Mouse (Mus musculus) limb, embryonic 14.5 days (tissue): Measurements from ENCODE around the gene F5. TPM values are rescaled to one million over a fixed set of nuclear protein-coding genes. Genes with fewer than 3 reads are reported as not detected.
"Not testable (repeated sequence)": the region's sequence is repeated elsewhere in the genome, so short reads cannot be mapped to it uniquely, and the experiment has no call there.

Source experiments
- ATAC-seq: fragments of 200-750 bp; cut with Nextera tagmentation; 2 replicates; pipeline ENCODE4 v1.8.0; 2017; ENCODE audit warnings: low read depth, moderate number of reproducible peaks, moderate TSS enrichment; ENCODE audit not compliant: low FRiP score
- DNase-seq: peaks from one replicate; pipeline ENCODE4 v3.0.0-alpha.2; 2015; ENCODE audit warnings: low spot score
- H3K27ac ChIP-seq: fragments of 300-500 bp; sonication (generic); replicated peaks from 2 replicates; pipeline ENCODE4 v1.5.1; 2014; ENCODE audit warnings: low read depth, mild to moderate bottlenecking, low read length, moderate library complexity, mixed read lengths
- H3K27me3 ChIP-seq: fragments of 300-500 bp; sonication (generic); 2 replicates; pipeline ENCODE4 v1.6.1; 2014; ENCODE audit warnings: low read length, mixed read lengths; ENCODE audit not compliant: control insufficient read depth, insufficient read depth
- H3K36me3 ChIP-seq: fragments of 300-500 bp; sonication (generic); 2 replicates; pipeline ENCODE4 v1.6.1; 2014; ENCODE audit warnings: mild to moderate bottlenecking, low read length, moderate library complexity, mixed read lengths; ENCODE audit not compliant: control insufficient read depth, insufficient read depth
- H3K4me1 ChIP-seq: fragments of 300-500 bp; sonication (generic); 2 replicates; pipeline ENCODE4 v1.6.1; 2014; ENCODE audit warnings: antibody characterized with exemption, low read length, mixed read lengths; ENCODE audit not compliant: control insufficient read depth, insufficient read depth
- H3K4me2 ChIP-seq: fragments of 300-500 bp; sonication (generic); replicated peaks from 2 replicates; pipeline ENCODE4 v1.6.1; 2014; ENCODE audit warnings: low read depth, mild to moderate bottlenecking, low read length, moderate library complexity; ENCODE audit not compliant: severe bottlenecking
- H3K4me3 ChIP-seq: fragments of 300-500 bp; sonication (generic); replicated peaks from 2 replicates; pipeline ENCODE4 v1.5.1; 2014; ENCODE audit warnings: low read length
- H3K9ac ChIP-seq: fragments of 300-500 bp; sonication (generic); 2 replicates; pipeline ENCODE4 v1.6.1; 2014; ENCODE audit warnings: mild to moderate bottlenecking, low read depth, low read length, moderate library complexity; ENCODE audit not compliant: severe bottlenecking
- H3K9me3 ChIP-seq: fragments of 300-500 bp; sonication (generic); 2 replicates; pipeline ENCODE4 v1.6.1; 2016; ENCODE audit warnings: low read length; ENCODE audit not compliant: control insufficient read depth
- POLR2A ChIP-seq: fragments of 200-500 bp; IDR thresholded peaks from 2 replicates; pipeline ENCODE4 v1.8.0; 2012; ENCODE audit warnings: inconsistent platforms, mild to moderate bottlenecking, moderate library complexity, borderline replicate concordance; ENCODE audit not compliant: insufficient read depth, insufficient read length; ENCODE audit errors: extremely low read depth
- WGBS: fragments of 180-500 bp; shearing (Covaris S2); extraction: QIAGEN DNeasy Blood & Tissue Kit; methylation state at CpG from one replicate; pipeline ENCODE4 v1.1.7; 2014; 5-methylcytosine and 5-hydroxymethylcytosine counted together
- polyA plus RNA-seq, 2 experiments: library from polyadenylated mRNA; depleted of rRNA in 1 of 2; stranded (reverse) in 1 of 2; unstranded in 1 of 2; fragments of >200 nt; fragmentation: Nextera tagmentation in 1 of 2; extraction: Ambion mirVana in 1 of 2; gene quantifications; 2 replicates each; pipeline versions ENCODE4 v1.2.1 to v1.2.3; 2012 to 2014

The F5 gene
- polyA plus RNA-seq, 2 experiments, result 0.34 to 0.39 TPM

- ATAC-seq, result no peak
- Histone ChIP-seq H3K9me3 (no peaks in the 10 kb centered on the region), H3K4me1 (no peaks in the 10 kb centered on the region), H3K36me3 (no peaks in the 10 kb centered on the region), H3K27me3 (no peaks in the 10 kb centered on the region), H3K4me3 (no peak overlapping the region), H3K4me2 (no peak overlapping the region), H3K9ac (no peak overlapping the region), H3K27ac (no peak overlapping the region)
- no peak for DNase-seq
- 65% methylated on average over 3 of the region's 3 CpGs for WGBS
- no peak for TF ChIP-seq POLR2A
These were observed 63.5 kb downstream of the F5 start for GRCm38 (mm10) chr1:164215097-164215496.

- H3K27ac ChIP-seq, result no peak overlapping the region
- H3K4me2 ChIP-seq, result no peak overlapping the region
- 78% methylated on average over 6 of the region's 6 CpGs for WGBS
- no peaks in the 10 kb centered on the region for H3K36me3 ChIP-seq
- H3K9me3 ChIP-seq, result no peaks in the 10 kb centered on the region
- H3K9ac ChIP-seq, result no peak overlapping the region
- no peak for TF ChIP-seq POLR2A
- no peak overlapping the region for H3K4me3 ChIP-seq
- no peaks in the 10 kb centered on the region for H3K4me1 ChIP-seq
- no peak for DNase-seq
- no peak for ATAC-seq
- no peaks in the 10 kb centered on the region for H3K27me3 ChIP-seq
These were observed 63.9 kb downstream of the F5 start for GRCm38 (mm10) chr1:164215540-164215939.

GRCm38 (mm10) chr1:164217791-164218685 lies 66.4 kb downstream of the F5 start:
- ATAC-seq (no peak), DNase-seq (no peak)
- H3K27me3 ChIP-seq, result no peaks in the 10 kb centered on the region
- H3K9ac ChIP-seq, result no peak overlapping the region
- H3K4me3 ChIP-seq, result no peak overlapping the region
- no peak overlapping the region for H3K27ac ChIP-seq
- no peaks in the 10 kb centered on the region for H3K9me3 ChIP-seq
- H3K4me2 ChIP-seq, result no peak overlapping the region
- H3K4me1 ChIP-seq, result no peaks in the 10 kb centered on the region
- 37% methylated on average over 15 of the region's 15 CpGs for WGBS
- no peak for TF ChIP-seq POLR2A
- H3K36me3 ChIP-seq, result no peaks in the 10 kb centered on the region

GRCm38 (mm10) chr1:164220261-164220660 lies 68.6 kb downstream of the F5 start:
- no peak for ATAC-seq
- no peak for DNase-seq
- WGBS, result 80% methylated on average over 4 of the region's 4 CpGs

GRCm38 (mm10) chr1:164223089-164223488 lies 71.5 kb downstream of the F5 start:
- no peak overlapping the region for H3K27ac ChIP-seq
- no peak overlapping the region for H3K4me3 ChIP-seq
- no peaks in the 10 kb centered on the region for H3K4me1 ChIP-seq
- no peaks in the 10 kb centered on the region for H3K27me3 ChIP-seq
- DNase-seq (no peak), ATAC-seq (no peak)
- no peaks in the 10 kb centered on the region for H3K9me3 ChIP-seq
- H3K36me3 ChIP-seq, result no peaks in the 10 kb centered on the region
- no peak for TF ChIP-seq POLR2A
- no peak overlapping the region for H3K9ac ChIP-seq
- H3K4me2 ChIP-seq, result no peak overlapping the region

More at GRCm38 (mm10) chr1:164220261-164220660, 68.6 kb downstream of the F5 start:
- no peak overlapping the region for H3K9ac ChIP-seq
- no peak overlapping the region for H3K4me2 ChIP-seq
- H3K36me3 ChIP-seq, result no peaks in the 10 kb centered on the region
- H3K4me3 ChIP-seq, result no peak overlapping the region
- no peaks in the 10 kb centered on the region for H3K27me3 ChIP-seq
- TF ChIP-seq POLR2A, result no peak
- no peaks in the 10 kb centered on the region for H3K9me3 ChIP-seq
- no peaks in the 10 kb centered on the region for H3K4me1 ChIP-seq
- no peak overlapping the region for H3K27ac ChIP-seq

GRCm38 (mm10) chr1:164231937-164232570 lies 80.4 kb downstream of the F5 start:
- not testable (repeated sequence) for H3K27ac ChIP-seq, H3K4me2 ChIP-seq, H3K9me3 ChIP-seq, H3K36me3 ChIP-seq, H3K4me1 ChIP-seq, DNase-seq, H3K4me3 ChIP-seq, ATAC-seq, H3K27me3 ChIP-seq, H3K9ac ChIP-seq
- 66% methylated on average over 2 of the region's 4 CpGs for WGBS
